Mouse (Mus musculus) adrenal gland, adult (tissue): ENCODE data around the gene Rnf183.

ENCODE experiments used
- DNase-seq, 2 experiments: peaks; one replicate each; pipeline ENCODE4 v3.0.0; 2022 to 2023; ENCODE audit warnings: low spot score in 1 of 2; ENCODE audit not compliant: inconsistent age in 2 of 2

The Rnf183 gene

GRCm38 (mm10) chr4:62431522-62431921 lies 3.5 kb downstream of the Rnf183 start:
- DNase-seq = peak in 1 of 2 experiments; percentile 67

DNA sequence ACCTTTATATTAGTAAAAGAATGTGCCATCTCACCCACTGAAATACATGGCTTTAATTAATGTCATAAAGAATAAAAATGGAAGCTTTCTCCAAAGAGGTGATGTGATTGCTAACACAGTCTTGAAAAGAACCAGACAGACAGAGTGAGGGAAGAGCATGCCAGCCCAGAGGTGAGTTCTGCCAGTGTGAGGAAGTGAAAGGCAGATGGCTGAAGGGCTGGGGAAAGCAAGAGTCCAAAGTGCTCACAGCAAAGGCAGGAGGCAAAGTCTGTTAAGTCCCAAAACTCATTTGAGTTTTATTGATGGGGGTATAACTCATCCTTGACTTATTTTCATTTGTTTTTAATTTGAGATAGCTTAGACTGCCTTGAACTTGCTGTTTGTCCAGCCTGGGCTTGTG lies 4.4 kb downstream of the Rnf183 start:
- no peak for DNase-seq

- DNase-seq = no peak
Observed at GRCm38 (mm10) chr4:62429616-62430015, 5.4 kb downstream of the Rnf183 start.

- DNase-seq = peak; percentile 21 to 38
Observed at GRCm38 (mm10) chr4:62427978-62428758, 6.9 kb downstream of the Rnf183 start.

DNA sequence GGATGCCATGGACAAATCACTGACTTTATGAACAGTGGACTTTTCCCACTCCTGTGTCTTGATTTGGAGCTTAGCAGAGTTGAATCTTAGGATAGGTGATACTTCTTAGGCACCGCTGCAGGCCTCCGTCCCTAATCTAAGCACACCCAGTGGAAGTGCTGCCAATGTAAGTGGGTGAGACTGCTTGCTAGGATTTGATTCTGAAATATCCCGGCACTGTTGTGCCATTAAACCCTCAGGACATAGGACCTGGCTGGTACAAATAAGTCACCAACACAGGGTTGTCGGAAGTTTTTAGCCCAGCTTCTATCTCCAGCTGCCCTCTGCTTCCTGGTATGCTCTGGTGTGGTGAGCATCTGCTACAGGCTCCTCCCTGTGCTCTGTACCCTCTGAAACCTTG lies 9.2 kb downstream of the Rnf183 start:
- no peak for DNase-seq

DNA sequence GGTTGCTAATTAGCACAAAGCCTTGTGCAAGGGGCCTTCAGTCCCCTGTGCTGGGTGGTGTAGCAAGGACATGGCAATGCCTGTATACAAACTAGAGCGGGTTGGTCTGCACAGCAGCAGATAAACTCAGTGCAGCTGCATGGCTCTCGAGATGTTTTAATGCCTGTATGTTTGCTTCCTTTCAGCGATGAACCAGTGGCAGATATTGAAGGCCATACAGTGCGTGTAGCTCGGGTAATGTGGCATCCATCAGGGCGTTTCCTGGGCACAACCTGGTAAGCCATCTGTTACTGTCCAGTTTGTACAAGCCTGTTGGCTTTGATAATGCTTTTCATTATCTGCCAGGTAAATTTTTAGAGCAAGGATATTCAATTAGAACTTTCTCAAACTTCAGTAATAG lies 16.0 kb downstream of the Rnf183 start:
- DNase-seq = no peak

GRCm38 (mm10) chr4:62418448-62418847 lies 16.6 kb downstream of the Rnf183 start:
- DNase-seq = no peak

DNA sequence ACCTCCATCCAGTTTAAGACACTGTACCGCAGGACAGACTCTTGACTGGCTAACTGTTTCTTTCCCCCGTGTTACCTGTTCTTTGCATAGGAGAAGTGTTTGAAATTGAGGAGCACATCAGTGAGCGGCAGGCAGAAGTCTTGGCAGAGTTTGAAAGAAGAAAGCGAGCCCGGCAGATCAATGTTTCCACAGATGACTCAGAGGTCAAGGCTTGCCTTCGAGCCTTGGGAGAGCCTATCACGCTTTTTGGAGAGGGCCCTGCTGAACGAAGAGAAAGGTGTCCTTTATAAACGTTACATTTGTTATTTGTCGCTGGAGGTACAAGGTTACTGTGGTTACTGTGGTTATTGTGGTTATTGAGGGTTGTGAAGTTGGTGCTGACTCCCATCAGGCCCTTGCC lies 23.4 kb downstream of the Rnf183 start:
- peak; percentile 84 to 92 for DNase-seq

DNA sequence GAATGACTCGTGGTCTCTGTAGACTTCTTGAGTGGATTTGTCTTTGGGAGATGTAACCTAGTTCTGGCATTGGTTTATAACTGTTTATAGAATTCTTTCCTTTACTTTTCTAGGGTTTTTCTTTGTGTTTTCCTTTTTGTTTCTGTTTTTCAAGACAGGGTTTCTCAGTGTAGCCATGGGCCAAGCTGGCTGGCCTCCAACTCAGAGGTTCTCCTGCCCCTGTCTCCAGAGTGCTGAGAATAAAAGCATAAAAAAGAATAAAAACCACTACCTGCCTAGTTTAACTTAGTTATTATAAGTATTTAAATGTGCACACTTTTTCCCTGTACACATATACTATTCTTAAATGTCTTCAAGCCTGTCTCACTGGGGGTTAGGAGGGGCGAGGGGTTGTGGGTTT lies 24.7 kb downstream of the Rnf183 start:
- no peak for DNase-seq

DNA sequence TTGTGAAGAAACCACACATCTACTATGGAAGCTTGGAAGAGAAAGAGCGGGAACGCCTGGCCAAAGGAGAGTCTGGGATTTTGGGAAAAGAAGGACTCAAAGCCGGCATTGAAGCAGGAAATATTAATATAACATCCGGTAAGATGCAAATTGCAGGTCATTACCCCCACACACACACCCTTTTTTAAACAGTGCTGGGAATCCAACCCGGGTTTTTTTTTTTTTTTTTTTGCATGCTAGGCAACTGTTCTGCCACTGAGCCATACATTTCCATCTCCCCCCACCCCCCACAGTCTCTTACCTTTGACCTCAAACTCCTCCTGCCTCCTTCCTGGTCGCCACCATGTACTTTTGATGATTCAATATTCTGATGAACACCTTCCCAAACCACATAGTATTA lies 25.4 kb downstream of the Rnf183 start:
- no peak for DNase-seq

DNA sequence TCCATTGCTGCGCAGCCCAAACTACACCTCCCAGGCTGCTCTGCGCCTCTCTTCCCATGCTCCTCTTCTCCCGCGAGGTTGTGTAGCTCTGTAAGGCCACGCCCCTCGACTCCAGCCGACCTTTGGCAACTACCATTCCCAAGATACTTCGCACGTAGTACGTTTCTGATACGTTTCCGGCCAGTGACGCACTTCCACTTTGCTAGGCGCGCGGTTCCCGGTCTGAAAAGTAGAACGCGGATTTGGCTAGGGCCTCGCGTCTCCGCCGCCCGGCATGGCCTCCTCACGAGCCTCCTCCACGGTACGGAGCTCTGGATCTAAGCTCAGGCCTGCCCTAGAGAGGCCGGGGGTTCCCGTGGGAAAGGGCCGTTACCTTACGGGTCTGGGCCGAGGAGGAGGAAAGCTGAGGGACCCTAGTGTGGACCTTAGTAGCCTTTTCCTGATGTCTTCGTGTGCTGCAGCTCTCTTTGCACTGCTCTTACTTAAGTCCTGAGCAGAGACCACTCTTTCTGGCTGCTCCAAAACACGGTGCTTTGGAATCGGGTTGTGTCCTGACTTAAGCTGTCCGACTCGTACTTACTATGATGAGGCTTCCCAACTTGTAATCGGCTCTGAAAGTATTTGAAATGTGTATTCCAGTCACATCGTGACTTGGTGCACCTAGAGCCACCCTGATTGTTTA lies 26.3 kb downstream of the Rnf183 start, which contains the start of the genes Cdc26 and Prpf4:
TSS of gene Cdc26 (minus strand) at position 42 of the 682 bp plus-strand sequence.
TSS of gene Prpf4 (plus strand) at position 197 of the 682 bp plus-strand sequence.
- peak; percentile 98 to 99 for DNase-seq

DNA sequence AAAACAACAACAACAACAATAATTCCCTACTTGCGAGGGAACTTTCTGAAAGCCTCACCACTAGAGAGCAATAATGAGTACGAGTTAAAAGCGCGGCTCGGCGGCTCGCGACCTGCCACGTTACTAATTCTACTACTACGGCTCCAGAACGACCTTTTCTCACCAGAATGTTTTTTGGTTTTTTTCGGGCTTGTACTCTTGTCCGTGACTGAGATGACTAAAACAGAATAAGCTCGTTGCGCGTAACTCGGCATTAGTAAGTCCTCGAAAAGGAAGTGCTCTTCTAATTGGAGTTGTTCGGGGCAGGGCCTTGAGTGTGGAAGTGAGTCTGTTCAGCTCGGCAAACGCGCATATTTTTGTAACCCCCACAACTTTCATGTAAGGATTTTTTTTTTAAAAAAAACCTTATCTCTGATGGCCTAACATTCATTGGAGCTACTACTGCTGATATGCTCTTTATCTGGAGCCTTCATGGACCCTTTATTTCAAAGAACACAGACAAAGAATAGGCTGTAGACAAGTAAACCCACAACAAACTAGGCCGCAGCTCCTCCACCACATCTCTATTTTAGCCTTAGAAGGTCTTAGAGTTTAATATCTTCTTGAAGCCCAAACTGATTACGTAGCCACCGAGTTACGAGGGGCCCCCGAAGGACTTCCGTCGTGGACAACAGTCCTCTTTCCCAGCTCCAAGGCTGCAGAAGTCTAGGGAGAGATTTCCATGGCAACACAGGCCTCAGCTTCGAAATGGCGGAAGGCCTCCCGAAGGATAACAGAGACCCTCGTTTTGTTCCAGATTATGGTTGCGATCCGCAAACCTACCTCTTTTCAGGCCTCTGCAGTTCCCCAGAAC lies 27.1 kb downstream of the Rnf183 start:
- peak; percentile 67 to 91 for DNase-seq

DNA sequence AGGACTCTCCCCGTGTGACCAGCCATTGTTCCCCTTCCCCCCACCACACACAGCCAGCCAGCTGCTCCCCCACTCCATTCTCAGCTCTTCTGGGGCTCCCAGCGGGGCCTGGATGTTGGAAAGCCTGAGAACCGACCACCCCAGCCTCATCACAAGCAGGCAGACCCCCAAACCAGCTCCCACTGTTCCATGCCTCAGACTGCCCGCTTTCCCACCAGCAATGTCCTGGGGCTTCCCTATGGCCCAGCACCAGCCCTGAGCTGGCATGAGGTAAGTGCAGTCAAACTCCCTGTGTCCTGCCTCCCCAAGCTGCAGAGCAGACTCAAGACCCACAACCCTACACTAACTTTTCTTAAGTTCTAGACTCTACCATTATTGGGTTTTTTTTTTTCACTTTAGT lies 28.9 kb downstream of the Rnf183 start:
- no peak for DNase-seq

- DNase-seq = peak; percentile 60 to 86
Observed at GRCm38 (mm10) chr4:62398956-62399355, 36.1 kb downstream of the Rnf183 start.

DNA sequence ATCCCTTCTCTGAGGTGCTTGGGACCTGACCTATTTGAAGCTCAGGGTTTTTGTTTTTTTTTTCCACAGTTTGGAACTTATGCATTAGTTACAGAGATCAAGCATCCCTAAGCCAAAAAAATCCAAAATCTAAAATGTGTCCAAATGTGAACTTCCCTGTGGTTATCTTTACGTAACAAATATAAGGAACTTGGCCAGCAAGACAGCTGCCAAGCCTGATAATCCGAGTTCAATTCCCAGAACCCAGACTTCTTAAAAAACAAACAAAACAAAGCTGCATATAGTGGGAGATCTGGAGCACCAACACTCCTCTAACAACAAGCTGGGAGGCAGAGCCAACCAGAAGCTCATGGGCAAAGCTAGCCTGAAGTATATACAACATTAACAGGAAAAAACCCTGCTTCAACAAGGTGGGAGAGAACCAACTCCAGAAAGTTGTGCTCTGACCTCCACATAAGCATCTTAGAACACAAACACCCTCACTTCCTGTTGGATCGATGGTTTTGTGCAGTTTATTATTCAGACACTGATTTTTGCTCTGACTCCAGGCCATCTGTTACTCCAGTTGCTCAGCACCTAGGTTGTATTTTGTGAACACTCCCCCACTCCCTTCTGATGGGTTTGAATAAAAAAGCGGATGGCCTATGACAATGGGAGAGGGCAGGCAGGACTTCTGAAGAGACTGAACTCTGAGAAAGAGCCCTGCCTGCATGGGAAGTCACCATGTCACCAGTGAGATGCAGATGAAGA lies 37.3 kb downstream of the Rnf183 start:
- DNase-seq = no peak

- DNase-seq = peak in 1 of 2 experiments; percentile 82
Observed at GRCm38 (mm10) chr4:62395806-62396205, 39.2 kb downstream of the Rnf183 start.

- DNase-seq = no peak
Observed at GRCm38 (mm10) chr4:62393459-62393858, 41.6 kb downstream of the Rnf183 start.

GRCm38 (mm10) chr4:62391892-62392291 lies 43.2 kb downstream of the Rnf183 start:
- no peak for DNase-seq

DNA sequence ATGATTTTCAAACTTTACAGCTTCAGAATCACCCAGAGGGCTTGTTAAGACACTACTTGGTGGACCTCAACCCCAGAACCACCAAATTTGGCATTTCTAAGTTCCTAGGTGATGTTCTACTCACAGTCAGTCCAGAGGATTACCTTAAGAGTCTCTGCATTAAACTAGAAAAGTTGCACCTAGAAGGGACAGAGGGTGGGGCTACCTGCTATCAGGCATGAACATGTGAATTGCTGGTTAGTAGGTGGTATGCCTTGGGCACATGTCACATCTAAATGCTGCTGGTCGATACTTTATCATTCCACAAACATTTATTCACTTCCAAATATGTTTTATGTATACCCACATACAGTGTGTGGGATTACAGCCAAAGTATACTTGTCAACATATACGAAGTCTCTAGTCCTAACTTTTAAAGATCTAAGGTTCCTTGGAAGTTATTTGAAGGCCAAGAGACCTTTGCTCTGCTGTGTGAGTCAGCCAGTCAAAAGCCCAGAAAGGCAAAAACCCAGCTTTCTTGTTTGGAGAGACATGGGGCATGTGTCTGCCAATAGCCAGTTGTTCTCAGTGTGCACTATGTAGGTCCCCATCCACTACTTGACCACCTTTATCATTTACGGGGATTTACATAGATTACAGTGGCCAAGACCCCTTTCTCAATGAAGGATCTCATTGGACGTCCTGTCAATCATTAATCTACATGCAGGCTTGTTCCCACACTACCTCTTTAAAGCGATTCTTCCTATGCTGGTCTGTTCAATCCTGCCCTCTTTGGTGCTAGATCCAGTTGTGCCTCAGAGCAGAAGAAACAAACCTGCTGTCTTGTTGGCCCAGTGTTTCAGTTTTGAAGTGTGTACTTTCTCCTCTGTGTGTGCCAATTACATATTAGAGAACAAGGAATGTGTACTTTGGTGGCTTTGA lies 45.2 kb downstream of the Rnf183 start:
- DNase-seq = no peak

DNA sequence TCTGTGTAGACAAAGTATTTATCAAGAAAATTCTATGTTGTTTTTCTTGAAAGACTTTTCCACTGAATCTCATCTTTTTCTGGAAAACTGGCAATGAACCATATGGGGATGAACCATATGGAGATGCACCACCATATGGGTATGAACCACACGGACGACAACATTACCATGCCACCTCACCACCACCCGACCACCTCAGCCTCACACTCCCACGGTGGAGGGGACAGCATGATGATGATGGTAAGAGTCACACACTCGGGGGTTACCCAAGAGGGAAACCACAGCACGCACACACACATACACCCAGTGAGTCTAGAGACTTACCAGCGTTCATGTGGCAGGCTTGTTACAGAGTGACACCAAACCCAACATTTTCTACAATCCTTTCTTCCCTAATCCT lies 49.6 kb downstream of the Rnf183 start:
- DNase-seq = no peak
